Mouse (Mus musculus): ENCODE data around the gene Dis3l. TPM values are rescaled to one million over a fixed set of nuclear protein-coding genes. Genes with fewer than 3 reads are reported as not detected.
"Not testable (repeated sequence)": the region's sequence is repeated elsewhere in the genome, so short reads cannot be mapped to it uniquely, and the experiment has no call there.

Dis3l gene
- total RNA-seq, 1 experiment from 2014 or later: 16.8 TPM

GRCm38 (mm10) chr9:64323976-64324375, 17.1 kb downstream of the Dis3l start:
- no peak for DNase-seq

GRCm38 (mm10) chr9:64316986-64317385, 24.1 kb downstream of the Dis3l start:
- no peak for DNase-seq

- DNase-seq: no peak
Observed at GRCm38 (mm10) chr9:64314696-64315095, 26.4 kb downstream of the Dis3l start.

- no peak for DNase-seq
Observed at GRCm38 (mm10) chr9:64312128-64312527, 29.0 kb downstream of the Dis3l start.

GRCm38 (mm10) chr9:64310996-64311785, 29.9 kb downstream of the Dis3l start:
- DNase-seq: no peak

GRCm38 (mm10) chr9:64306476-64307312, 34.4 kb downstream of the Dis3l start:
- DNase-seq: no peak

GRCm38 (mm10) chr9:64303086-64303485, 38.0 kb downstream of the Dis3l start:
- DNase-seq: not testable (repeated sequence)

- DNase-seq: no peak
Observed at GRCm38 (mm10) chr9:64282404-64282987, 58.6 kb downstream of the Dis3l start.

GRCm38 (mm10) chr9:64281781-64282178, 59.3 kb downstream of the Dis3l start:
- DNase-seq: no peak

GRCm38 (mm10) chr9:64281105-64281780, 59.8 kb downstream of the Dis3l start, which contains the start of gene Tipin:
Gene Tipin (plus strand): TSS chr9:64281581.
- DNase-seq: peak; percentile 97

GRCm38 (mm10) chr9:64278665-64279310, 62.3 kb downstream of the Dis3l start:
- DNase-seq: no peak

- DNase-seq: peak; percentile 81
Observed at GRCm38 (mm10) chr9:64277706-64278105, 63.4 kb downstream of the Dis3l start.

- peak; percentile 21 for DNase-seq
Observed at GRCm38 (mm10) chr9:64274919-64275318, 66.2 kb downstream of the Dis3l start.

GRCm38 (mm10) chr9:64274291-64274690, 66.8 kb downstream of the Dis3l start:
- DNase-seq: no peak

GRCm38 (mm10) chr9:64273757-64274156, 67.3 kb downstream of the Dis3l start:
- no peak for DNase-seq

GRCm38 (mm10) chr9:64272611-64273010, 68.5 kb downstream of the Dis3l start:
- DNase-seq: peak; percentile 65

GRCm38 (mm10) chr9:64271249-64271648, 69.8 kb downstream of the Dis3l start:
- no peak for DNase-seq

- not testable (repeated sequence) for DNase-seq
Observed at GRCm38 (mm10) chr9:64268836-64269235, 72.3 kb downstream of the Dis3l start.

GRCm38 (mm10) chr9:64268196-64268595, 72.9 kb downstream of the Dis3l start:
- DNase-seq: no peak

GRCm38 (mm10) chr9:64267231-64267630, 73.9 kb downstream of the Dis3l start:
- no peak for DNase-seq

- no peak for DNase-seq
Observed at GRCm38 (mm10) chr9:64264813-64265212, 76.3 kb downstream of the Dis3l start.

GRCm38 (mm10) chr9:64261023-64261422, 80.1 kb downstream of the Dis3l start:
- DNase-seq: no peak
